Mouse (Mus musculus) left cerebral cortex, adult 18-20 months (tissue): ENCODE results near the gene Tspan4. TPM values are rescaled to one million over a fixed set of nuclear protein-coding genes. Genes with fewer than 3 reads are reported as not detected.

Experiments
- DNase-seq, 2 experiments: peaks; one replicate each; pipeline ENCODE4 v3.0.0; 2021 to 2022; ENCODE audit warnings: low spot score in 2 of 2, mixed read lengths in 1 of 2
- total RNA-seq, 2 experiments: library from RNA; stranded (reverse); gene quantifications; 2 replicates each; pipeline ENCODE4 v1.2.3; 2021

Tspan4 gene
- total RNA-seq, 2 experiments from 2014 or later, result 10.3 to 11.6 TPM

GRCm38 (mm10) chr7:141460001-141460390, 15.0 kb upstream of the Tspan4 start:
- no peak for DNase-seq

- no peak for DNase-seq
These were observed 14.5 kb upstream of the Tspan4 start, which contains the start of gene Cracr2b for GRCm38 (mm10) chr7:141460391-141461113. TSS of gene Cracr2b (plus strand) at chr7:141461094.

GRCm38 (mm10) chr7:141461521-141462332, 13.3 kb upstream of the Tspan4 start:
- no peak for DNase-seq

DNA sequence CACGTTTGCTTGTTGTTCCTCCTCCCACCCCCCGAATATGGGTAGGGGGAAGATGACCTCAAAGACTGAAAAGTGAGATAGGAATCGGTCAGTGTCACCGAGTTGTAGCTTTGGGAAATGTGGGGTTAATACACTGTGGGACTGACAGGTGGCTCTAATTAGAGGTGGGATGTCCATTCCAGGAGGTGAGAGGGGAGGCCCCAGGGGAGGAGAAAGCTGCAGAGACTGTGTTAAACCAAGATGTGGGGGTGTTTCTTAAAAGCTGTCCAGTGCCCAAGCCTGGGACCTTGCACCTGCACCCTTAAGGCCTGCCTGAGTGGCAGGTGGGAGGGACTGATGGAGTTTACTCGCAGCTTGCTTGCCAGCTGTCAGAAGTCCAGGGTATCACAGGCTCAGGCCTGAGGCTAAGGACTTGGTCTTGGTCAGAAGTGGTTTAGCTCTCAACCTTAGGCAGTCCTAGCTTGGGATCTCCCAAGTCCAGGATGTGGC, 12.7 kb upstream of the Tspan4 start:
- no peak for DNase-seq

DNA sequence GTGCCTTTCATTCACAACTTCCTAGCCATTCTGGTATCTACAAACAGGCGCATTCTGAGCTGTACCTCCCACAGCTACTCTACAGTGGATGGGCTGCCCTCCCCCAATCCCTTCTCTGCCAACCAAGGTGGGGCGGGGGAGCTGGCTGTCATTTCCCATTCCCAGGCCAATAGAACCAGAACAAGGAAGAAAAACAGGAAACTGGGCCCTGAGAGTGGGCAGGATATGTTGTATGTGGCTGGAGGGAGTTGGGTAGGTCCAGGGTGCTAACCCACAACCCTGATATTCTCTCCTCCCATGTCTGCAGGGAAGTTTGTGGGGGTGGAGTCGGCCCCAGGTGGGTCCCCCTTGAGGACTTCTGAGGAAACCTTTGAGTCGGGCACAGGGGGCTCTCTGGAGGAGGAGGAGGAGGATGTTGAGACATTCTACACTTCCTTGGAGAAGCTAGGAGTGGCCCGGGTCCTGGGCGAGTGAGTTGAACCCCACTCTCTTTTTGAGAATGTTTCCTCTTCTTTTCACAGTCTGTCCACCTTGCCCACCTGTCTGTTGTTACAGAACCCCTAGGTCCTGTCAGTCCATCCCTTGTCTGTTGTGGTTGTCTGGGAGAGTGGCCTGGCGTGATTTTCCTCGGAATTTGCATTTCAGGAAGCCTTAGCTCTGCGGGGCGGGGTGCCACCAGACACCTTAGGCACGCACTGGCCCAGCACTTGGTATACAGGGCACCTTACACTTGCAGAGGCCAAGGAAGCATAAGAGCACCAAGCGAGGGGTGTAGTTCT, 11.0 kb upstream of the Tspan4 start:
- no peak for DNase-seq

- DNase-seq, result no peak
These were observed 10.3 kb upstream of the Tspan4 start for GRCm38 (mm10) chr7:141464603-141465201.

GRCm38 (mm10) chr7:141465388-141466044, 9.5 kb upstream of the Tspan4 start:
- DNase-seq, result no peak

DNA sequence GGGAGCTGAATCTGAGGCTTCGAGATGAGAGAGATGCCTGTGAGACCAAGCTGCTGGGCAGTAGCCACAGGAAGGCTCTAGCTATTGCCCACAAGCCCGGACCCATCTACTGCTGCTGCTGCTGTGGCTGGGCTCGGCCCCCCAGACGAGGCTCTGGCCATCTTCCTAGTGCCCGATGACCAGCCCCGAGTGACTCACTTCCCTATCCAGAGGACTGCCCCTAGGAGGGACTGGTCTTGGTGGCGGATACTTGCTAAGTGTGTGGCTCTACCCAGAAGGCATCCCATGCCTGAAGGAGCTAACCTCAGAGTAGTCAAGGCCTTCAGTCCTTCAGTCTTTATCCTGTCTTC, 9.0 kb upstream of the Tspan4 start:
- DNase-seq, result no peak

- no peak for DNase-seq
These were observed 8.4 kb upstream of the Tspan4 start for GRCm38 (mm10) chr7:141466607-141467148.

- DNase-seq, result peak; percentile 59 to 64
These were observed 7.6 kb upstream of the Tspan4 start, which contains the start of gene Cd151 for GRCm38 (mm10) chr7:141467230-141468030. TSS of gene Cd151 (plus strand) at chr7:141467392.

GRCm38 (mm10) chr7:141468164-141468521, 6.9 kb upstream of the Tspan4 start:
- DNase-seq, result no peak

DNA sequence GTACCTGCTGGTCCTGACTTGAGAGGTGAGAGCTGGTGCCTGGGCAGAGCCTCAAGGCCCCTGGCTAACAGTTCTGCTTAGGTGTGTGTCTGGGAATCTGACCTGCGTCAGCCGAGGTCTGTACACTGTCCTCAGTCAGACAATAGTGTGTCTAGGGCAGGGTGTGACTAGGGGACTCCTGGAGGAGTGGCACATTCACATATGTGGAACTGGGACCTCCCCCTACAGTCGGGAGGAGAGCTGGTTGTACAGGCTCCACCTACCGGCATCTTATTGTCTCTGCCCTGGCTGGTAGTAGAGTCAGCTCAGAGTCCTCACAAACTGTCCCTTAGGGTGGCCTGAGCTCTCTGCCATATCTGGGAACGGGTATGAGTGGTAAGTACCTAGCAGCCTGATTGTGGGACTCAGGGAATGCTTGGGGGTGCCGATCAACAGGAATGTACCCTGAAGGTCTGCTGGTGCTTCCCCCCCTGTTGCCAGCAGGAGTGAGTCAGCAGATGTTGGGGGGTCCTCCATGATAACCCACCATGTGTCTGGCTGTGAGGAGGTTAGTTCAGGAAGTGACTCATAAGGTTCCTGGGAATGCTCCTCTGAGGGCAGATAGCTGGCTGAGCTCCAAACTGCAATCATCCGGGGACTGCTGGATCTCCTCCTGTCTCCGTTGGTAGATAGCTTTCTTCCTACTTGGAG, 6.4 kb upstream of the Tspan4 start:
- peak in 1 of 2 experiments; percentile 50 for DNase-seq

DNA sequence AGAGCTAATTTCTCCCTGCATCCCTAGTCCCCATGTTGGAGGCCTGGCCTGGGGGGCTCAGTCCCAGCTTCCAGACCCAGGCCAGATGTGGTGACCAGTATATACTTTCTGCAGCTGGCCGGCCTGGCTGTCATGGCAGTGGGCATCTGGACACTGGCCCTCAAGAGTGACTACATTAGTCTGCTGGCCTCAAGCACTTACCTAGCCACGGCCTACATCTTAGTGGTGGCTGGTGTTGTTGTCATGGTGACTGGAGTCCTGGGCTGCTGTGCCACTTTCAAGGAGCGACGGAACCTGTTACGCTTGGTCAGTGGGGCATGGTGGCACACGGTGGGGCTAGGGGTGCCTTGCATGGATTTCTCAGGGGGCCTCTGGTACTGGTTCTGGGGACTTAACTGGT, 5.7 kb upstream of the Tspan4 start:
- DNase-seq, result no peak

- DNase-seq, result no peak
These were observed 5.0 kb upstream of the Tspan4 start for GRCm38 (mm10) chr7:141469901-141470636.

DNA sequence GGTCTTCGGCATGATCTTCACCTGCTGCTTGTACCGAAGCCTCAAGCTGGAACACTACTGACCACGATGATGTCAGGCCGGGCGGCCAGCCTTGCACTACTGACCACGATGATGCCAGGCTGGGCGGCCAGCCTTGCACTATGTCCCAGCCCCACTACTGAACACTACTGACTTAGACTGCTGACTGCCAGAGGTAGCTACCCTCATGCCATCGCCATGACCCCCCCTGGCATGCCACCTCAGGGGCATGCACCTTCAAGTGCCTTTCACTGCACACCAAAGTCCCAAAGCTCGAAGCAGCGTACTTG, 4.4 kb upstream of the Tspan4 start:
- no peak for DNase-seq

DNA sequence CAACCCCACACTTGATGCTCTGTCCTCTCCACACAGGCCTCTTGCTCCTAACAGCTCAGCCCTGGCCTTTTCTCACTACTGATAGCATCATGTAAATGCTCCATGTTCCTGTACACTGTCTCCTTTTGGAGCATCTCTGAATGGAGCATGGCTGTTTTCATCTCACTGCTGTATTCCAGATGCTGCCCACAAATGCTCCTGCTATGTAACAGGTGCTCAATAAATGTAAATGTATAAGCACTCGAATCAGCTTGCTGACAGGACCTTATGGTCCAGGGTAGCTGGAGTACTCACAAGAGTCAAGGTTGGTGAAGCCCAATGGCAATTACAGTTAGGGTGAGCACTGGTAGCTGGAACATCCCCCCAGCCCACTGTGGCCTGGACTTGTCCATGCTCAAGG, 3.8 kb upstream of the Tspan4 start:
- DNase-seq, result no peak

- no peak for DNase-seq
These were observed 2.8 kb upstream of the Tspan4 start for GRCm38 (mm10) chr7:141472226-141472625.

- DNase-seq, result no peak
These were observed 2.3 kb upstream of the Tspan4 start for GRCm38 (mm10) chr7:141472763-141473162.
